Mouse (Mus musculus) MEL-GATA-1-ER (cell line): Measurements from ENCODE around the gene Farsa.
A peak's percentile ranks its signal among the peaks of the same experiment; 100 is the strongest.
"Not testable (repeated sequence)": the region's sequence is repeated elsewhere in the genome, so short reads cannot be mapped to it uniquely, and the experiment has no call there.

Experiments
- DNase-seq: peaks from one replicate; pipeline ENCODE4 v3.0.0-alpha.2; 2012; ENCODE audit warnings: low read depth; ENCODE audit errors: extremely low read depth

Gene Farsa

DNA sequence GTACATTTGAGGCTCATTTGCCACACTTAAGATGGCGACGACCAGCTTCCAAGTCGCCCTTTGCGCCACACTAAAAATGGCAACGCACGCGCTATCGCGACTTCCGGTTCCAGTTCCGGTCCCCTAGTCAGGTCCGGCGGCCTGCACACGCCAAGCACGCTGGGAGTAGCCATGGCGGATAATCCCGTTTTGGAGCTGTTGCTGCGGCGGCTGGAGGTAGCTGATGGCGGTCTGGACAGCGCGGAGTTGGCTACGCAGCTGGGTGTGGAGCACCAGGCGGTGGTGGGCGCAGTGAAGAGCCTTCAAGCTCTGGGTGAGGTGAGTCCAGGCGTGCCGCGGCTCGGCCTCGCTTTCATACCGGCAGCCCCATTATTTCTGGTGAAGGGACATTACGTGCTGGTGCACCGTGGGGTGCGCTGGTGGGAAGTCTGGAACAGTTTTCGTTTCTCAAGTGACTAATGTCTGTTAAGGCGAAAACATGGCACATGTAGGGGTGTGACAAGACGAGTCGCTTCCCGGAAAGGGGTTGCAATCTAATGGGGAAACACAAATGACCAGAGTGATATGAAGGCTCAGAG is at the start of gene Farsa:
Farsa (plus strand) TSS at position 126 of the 578 bp plus-strand sequence.
- DNase-seq, result peak; percentile 87

DNA sequence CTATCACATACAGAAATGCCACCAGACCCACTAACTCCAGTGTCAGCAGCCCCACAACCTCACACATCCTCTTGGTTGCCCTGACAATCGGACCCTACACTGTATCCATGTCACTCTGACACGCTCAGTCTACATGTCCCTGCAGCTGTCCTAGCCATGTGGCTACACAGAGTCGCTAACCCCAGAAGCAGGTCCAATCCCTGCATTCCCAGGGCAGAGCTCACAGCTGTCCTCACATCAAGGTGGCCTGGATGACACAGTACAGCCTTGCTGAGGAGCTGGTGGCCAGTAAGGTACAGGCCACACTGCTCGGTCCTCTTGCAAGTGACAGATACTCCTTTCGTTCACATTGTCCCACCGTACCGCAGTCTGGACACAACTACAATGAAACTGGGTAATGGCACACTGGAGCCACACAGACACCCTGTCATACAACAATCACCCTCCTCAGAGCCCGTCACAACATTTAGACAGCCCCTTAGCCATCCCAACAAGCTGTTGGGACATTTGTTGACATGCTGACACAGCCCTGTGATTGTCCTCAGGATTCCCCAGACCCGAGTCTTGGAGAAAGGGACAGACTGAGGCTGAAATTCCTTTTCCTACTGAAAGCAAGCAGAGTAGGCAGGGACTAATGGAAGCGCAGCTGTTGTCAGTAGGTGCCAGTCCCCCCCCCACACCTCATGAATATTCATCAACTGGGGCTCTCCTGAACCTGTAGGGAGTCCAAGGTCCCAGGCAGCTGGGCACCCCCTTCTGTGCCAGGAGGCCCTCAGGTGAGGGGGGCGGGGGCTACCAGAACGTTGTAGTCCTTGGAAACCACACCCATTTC is 47.5 kb upstream of the Farsa start:
- DNase-seq, result no peak

DNA sequence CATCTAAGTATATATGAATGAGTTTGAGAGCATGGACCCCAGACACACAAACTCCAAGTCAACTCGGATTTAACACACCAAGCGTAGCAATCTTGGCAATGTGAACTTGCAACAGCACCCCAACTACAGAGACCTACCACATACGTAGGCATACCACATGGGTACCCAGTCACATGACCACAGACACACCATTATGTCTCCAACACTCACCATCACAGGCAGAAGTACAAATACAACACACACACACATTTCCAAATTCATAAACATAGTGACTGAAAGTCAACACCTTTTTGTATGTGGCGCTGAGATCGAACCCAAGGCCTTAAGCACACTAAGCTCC is 46.9 kb upstream of the Farsa start:
- no peak for DNase-seq

DNA sequence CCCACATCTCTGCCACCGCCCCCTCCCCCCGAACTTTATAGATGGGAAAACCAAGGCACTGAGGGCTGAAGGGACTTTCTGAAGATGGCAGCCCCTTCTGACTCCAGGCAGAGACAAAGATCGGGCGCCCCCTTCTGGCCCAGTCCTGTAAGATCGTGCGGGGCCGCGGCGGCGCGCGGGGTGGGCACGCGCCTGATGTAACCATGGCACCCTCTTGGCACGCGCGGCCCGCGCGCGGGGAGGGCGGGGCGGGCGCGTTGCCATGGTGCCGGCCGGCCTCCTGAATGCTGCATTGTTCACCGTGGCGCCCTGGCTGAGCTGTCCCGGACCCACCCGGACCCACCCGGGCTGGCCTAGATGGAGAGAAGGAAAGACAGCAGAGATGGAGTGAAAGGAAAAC is 45.9 kb upstream of the Farsa start:
- DNase-seq, result no peak

DNA sequence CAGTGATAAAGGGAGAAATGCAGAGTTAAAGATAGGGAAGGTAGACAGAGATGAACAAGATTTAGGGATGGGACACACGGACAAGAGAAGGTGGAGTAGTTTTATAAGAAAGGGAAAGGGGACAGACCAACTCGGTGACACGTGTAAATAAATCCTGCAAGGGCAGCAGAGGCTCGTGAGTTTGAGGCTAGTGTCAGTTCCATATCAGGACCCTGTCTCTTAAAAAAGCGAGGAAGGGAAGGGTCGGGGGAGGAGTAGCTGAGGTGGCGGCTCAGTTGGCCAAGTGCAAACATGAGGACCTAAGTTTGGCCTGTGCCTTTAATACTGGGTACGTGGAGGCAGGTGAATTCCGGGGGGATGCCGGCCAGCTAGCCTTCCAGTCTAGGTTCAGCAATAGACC is 45.5 kb upstream of the Farsa start:
- DNase-seq, result no peak

DNA sequence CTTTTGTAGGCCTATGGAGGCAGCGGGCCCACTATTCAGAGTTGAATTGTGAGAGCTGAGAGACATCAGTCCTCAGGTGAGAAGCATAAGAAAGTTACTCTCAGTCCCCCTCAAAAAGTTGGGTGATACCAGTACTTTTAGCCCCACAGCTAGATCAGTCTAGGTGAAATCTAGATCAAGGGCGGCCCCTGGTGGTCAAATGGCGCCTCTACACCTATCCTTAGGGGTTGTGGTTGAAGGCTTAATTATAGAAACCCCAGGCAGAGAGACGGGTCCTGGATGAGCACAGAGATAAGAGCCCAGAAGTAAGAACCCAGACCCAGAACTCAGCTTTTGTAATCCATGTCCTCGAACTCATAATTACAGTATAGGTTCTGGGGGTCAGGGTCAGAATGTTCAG is 43.7 kb upstream of the Farsa start:
- DNase-seq, result peak; percentile 58

DNA sequence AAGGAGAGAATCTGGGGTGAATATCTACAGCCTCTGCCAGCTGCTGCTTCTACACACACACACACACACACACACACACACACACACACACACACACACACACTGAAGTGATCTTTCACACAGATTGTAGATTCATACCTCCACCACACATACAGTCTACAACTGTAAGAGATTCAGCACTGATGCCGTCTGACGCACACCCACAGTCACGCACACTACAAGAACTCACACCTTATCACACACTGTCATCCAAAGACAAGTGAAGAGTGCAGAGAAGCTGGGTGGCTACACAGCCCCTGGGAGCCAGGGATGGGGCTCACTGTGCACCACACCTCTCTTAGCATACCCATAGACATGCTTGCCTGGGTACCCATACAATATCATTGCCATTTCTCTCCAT is 43.0 kb upstream of the Farsa start:
- DNase-seq, result no peak

DNA sequence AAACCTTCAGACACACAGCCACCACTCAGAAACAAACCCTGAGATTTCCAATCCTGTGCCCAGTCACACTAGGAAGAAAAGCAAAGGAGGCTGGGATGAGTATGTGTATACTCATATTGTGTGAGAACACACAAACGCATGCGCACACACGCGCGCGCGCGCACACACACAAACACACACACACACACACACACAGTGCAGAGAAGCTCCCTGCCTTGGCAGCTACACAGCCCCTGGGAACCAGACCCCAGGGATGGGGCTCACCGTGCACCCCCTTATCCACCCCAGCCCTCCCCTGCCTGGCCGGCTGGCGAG is 42.6 kb upstream of the Farsa start:
- DNase-seq, result no peak

DNA sequence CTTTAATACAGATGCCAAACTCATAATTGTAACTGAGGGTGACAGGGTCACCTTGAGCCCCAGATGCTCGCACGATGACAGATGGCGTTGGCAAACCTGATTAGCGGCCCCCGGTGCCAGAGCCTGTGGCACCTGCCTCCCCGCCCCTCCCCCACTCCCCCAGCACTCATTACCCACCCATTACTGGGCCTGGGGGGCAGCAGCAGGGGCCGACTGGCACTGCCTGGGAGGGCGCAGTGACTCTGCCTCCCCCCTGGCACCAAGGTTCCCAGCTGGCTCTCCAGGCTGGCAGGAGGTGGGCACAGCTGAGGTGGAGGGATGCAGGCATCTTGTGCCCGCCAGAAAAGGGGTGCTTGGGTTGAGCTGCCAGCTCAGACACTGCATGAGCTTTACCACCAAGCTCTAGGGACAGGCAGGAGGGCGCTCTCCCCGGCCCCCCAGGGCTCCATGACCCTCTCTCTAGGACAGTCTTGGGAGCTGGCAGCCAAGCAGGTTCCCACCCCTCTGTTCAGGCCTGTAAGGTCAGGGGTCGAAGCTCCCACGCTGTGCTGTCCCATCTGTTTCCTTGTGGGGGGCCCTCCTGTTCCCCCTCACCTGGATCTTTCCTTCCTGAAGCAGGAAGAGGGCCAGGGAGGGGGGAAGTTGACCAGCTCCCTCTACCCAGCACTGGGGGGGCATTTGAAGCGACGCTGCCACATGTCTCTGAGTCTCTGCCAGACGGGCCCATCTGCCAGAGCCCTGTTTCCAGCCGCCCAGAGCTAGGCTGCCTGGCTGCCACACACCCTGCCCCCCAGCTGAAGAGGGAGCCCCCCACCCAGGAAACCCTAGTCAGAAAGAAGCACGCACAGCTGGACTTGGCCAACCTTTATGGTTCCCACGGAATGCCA is 42.0 kb upstream of the Farsa start:
- DNase-seq, result no peak

DNA sequence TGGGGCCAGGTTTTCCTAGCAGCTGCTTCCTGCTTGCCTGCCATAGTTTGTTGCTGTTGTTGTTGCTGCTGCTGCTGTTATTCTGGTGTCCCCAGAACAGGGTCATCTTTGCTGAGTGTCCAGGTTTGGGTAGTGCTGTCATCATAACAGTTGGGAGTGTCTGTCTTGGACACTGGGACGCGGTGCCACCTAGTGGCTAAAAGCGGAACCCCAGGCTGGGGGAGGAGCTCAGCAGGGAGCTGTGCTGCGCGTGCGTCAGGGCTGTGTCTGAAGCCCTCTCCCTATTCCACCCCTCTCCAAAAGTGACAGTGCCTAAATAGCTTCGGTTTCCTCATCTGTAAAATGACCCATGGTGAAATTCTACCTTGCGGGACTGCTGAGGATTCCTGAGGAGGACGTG is 41.2 kb upstream of the Farsa start:
- peak; percentile 59 for DNase-seq

DNA sequence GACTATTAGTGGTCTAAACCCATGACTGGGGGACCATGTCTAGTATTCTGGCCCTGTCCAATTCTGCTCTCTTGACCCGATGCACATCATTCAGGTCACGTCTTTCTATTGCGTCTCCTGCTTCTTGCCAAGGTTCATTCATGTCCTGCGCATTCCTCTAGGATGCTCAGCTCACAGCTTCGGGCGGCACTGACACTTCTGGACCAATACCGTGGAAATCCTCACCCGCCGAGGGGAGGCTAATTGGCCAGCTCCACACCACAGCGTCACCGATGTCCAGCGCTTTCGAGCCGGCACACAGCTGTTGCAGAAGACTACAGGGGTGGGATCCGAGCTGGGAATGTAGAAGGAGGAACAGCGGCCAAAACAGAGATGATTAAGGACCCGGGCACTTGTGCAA is 40.7 kb upstream of the Farsa start:
- no peak for DNase-seq

DNA sequence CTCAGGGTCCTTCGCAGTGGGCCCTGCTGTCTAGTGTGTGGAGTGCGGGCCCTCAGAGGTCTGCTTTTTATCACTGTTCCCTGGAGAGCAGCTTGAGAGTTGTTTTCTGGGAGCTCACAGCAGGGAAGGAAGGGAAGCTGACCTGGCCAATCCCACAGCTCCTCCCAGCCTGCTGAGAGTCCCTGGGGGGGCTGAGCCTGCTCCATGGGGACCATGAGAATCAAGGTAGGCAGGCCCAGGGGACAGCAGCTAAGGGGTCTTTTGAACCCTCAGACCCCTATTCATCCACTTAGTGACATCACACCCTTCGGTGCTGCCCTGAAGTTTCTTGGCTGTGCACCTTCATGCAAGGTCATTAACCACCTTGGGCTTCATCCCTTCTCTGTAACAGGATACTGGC is 34.1 kb upstream of the Farsa start, which contains the start of gene Dand5:
Dand5 (minus strand) TSS at position 101 of the 400 bp plus-strand sequence.
- DNase-seq, result no peak

DNA sequence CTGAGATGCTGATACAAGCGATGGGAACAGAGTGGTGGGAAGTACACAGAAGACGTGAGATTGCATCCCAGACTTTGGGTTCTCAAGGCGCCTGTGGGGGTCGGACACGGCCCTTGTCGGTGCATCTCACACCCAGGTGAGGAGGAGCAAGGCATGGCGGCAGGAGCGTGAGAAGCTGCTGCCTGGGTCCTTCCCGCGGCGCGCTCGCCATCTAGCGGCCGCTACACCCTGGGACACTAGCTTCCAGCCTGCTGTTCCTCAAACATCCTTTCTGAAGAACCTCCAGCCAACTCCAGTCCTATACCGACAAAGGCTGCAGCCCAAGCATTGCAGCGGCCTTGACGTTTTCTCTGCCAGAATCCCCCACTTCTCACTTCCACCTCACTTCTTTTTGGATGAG is 33.1 kb upstream of the Farsa start:
- no peak for DNase-seq

DNA sequence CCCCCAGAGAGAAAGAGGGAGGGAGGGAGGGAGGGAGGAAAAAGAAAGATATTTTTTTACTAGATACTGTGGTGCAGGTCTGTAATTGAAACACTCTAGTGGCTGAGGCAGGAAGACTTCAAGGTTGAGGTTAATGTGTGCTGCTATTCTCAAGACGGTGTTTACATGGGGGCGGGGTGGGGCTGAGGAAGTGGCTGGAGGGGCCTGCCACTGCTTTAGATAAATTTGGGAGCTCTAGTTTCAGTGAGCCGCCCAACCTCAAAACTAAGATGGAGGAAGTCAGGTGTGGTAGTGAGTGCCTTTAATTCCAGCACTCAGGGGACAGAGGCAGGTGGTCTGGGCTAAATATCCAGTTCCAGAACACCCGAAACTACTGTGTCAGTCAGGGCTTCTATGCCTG is 31.2 kb upstream of the Farsa start:
- no peak for DNase-seq

DNA sequence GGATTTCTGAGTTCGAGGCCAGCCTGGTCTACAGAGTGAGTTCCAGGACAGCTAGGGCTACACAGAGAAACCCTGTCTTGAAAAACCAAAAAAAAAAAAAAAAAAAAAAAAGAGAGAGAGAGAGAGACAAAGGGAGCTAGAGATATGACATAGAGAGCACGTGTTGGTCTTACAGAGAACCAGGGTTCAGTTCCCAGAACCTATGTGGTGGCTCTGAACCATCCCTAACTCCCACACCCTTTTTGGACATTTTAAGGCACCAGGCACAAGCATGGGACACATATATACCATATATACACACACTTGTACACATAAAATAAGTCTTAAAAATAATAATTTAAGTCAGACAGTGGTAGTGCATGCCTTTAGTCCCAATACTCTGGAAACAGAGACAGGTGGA is 30.3 kb upstream of the Farsa start:
- not testable (repeated sequence) for DNase-seq

DNA sequence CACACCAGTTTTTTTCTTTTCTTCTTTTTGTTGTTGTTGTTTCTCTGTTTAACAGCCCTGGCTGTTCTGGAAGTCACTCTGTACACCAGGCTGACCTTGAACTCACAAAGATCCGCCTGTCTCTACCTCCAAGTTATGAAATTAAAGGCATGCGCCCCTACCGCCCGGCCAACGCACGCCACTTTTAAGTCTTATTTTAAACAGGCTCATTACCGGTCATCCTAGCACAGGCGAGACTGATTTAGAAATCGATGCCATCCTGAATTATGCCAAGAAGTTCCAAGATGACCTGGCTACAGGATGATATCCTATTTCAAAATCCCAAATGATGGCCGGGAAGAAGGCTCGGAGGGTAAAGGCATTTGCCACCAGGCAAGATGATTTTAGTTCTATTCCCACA is 25.3 kb upstream of the Farsa start, which contains the start of gene Gadd45gip1:
Gadd45gip1 (plus strand) TSS at position 33 of the 400 bp plus-strand sequence.
- peak; percentile 73 for DNase-seq

DNA sequence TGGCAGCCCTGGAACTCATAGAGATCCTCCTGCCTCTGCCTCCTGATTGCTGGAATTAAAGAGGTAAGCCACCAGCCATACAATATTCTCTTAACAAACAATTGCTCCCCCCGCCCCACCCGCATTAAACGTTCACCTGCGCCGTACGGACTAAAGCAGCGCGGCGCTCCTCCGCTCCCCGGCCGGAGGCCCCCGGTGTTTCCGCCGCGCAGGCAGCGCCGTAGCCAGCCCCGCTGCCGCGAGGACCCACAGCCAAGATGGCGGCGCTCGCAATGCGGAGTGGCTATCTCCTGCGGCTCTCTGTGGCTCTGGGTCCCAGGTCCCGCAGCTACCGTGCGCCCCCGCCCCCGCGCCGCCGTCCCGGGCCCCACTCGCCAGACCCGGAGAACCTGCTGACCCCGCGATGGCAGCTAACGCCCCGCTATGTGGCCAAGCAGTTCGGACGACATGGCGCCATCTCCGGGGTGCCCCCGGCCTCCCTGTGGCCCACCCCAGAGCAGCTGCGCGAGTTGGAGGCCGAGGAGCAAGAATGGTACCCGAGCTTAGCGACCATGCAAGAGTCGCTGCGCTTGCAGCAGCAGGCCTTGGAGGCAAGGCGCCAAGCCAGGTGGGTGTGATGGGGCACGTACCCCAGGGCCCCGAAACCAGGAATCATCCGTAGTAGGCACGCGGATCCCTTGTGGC is 24.6 kb upstream of the Farsa start:
- no peak for DNase-seq

DNA sequence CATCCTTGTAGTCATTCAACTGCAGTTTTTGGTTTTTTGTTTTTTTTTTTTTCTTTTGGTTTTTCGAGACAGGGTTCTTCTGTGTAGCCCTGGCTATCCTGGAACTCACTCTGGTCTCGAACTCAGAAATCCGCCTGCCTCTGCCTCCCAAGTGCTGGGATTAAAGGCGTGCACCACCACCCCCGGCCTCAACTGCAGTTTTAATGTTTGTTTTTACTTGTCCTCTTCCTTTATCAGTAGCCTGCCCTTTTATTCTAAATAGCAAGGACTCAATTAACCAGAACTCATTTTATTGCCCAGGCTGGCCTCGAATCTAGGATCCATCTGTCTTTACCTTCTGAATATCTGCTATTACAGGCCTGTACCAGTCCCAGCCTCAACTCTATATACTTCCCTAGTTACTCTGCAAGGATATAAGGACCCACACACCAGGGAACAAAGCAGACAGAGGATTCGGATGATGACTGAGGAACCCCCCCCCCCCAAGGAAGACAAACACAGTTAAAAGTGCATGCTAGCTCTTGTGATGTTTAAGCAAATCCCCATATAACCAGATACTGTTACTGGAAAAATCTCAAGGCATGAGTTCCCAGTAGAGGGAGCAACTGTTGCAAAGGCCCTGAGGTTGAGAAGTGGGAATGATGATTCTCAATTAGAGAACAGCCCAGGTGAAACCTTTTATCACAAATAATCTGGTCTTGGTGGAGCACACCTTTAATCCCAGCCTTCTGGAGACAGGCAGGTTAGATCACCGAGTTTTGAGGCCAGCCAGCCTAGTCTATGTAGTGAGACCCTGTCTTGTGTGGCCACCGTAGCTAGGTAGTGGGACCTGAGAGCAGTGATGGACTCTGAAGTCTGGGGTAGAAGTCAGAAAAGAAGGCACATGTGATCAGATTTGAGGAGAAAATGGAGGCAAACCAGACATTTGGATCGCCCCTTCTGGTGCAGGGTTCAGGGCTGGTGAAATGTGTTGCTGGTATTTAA is 23.7 kb upstream of the Farsa start:
- no peak for DNase-seq

DNA sequence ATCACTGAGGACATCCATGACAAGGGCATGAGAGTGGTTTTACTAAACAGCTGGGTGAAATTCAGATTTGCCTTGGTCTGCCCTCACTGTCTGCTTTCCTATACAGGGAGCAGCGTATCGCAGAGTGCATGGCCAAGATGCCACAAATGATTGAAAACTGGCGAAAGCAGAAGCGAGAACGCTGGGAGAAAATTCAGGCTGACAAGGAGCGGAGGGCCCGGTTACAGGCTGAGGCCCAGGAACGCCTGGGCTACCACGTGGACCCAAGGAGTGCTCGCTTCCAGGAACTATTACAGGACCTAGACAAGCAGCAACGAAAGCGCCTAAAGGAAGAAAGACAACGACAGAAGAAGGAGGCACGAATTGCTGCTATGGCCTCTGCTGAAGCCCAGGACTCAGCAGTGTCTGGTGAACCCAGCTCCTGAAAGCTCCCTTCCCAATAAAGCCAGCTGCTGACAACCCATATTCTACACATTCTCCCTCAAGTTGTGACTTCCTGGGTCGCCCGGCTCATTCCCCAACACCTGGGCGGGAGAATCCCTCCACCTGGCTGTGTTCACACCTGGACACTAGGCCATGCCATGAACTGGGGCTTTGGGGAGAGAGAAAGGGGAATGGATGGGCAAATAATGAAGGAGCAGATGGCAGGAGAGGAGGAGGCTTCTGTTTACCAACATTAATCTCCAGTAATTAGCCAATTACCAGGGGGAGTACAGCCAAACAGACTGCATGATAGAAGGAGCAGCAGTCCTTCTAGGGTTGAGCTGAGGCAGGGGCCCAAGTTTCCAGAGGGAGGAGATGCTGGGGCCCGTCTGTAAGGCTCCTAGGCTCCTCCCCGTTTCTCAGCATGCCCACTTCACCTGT is 22.6 kb upstream of the Farsa start:
- DNase-seq, result no peak
